ENCODE assay signal across 8 mouse cellular contexts in genomic region chr8:40150911-40151797, GRCm38 (mm10).
DNase-seq lines count a peak whose midpoint lies in the region; ATAC-seq and TF ChIP-seq lines count a peak whose summit lies in the region.

No protein-coding gene starts in this region.

- no peaks in the 10 kb centered on the region for H3K9me3 ChIP-seq in hindbrain, embryonic 12.5 days (replicated peaks)
- no peaks in the 10 kb centered on the region for H3K9me3 ChIP-seq in lung, postnatal 0 days (ENCODE audit: low read length)

- H3K27me3 ChIP-seq in Patski: peaks cover 32% of the 10 kb centered on the region
- no peaks in the 10 kb centered on the region for H3K27me3 ChIP-seq in hindbrain, embryonic 12.5 days
- H3K27me3 ChIP-seq in lung, postnatal 0 days (replicated peaks; ENCODE audit: insufficient read depth, low read length): no peaks in the 10 kb centered on the region

- POLR2A ChIA-PET in Patski (lab: Charles Lee): no interaction called here

- CTCF ChIA-PET in Patski (lab: Charles Lee): interaction anchor here (1.2 kb wide), 1 partner anchor 10 kb away, joined by 3 read pairs; no protein-coding TSS in a partner anchor

- WGBS in hindbrain, embryonic 12.5 days: 12% methylated on average over 21 of the region's 21 CpGs
- WGBS in lung, postnatal 0 days: 16% methylated on average over 21 of the region's 21 CpGs

- H3K4me1 ChIP-seq in hindbrain, embryonic 12.5 days: 0 out of 2 replicates have a peak, but pooled peaks cover 6% of the 10 kb centered on the region
- no peaks in the 10 kb centered on the region for H3K4me1 ChIP-seq in lung, postnatal 0 days (ENCODE audit: insufficient read depth, low read depth, low read length)

- DNase-seq in Patski (ENCODE audit: low read depth, low spot score): no peak
- peak; percentile 72 for DNase-seq in cerebellum, adult 9-10 months
- peak; percentile 25 to 87 for DNase-seq in frontal cortex, adult 2 months (ENCODE audit: extremely low spot score in 1 of 2, low spot score in 1 of 2)
- DNase-seq in layer of hippocampus, postnatal 10 days (ENCODE audit: low spot score in 2 of 2): peak; percentile 79 to 86
- DNase-seq in lung, postnatal 0 days (ENCODE audit: low spot score): peak; percentile 61
- peak; percentile 87 for DNase-seq in retina, embryonic 14.5 days (ENCODE audit: low spot score)

- in situ Hi-C loops in Patski (cut with MboI; ENCODE audit: low pct_unique_long_range_greater_than_20kb): no loop called here

- no peak for TF ChIP-seq EP300 in lung, postnatal 0 days (IDR thresholded peaks at IDR 0.05)

- peak overlapping the region; percentile 20 for H3K4me3 ChIP-seq in hindbrain, embryonic 12.5 days
- no peak overlapping the region; the same call in 1 of the 2 replicates for H3K4me3 ChIP-seq in lung, postnatal 0 days (ENCODE audit: low read depth, low read length)

- peak; percentile 83 for TF ChIP-seq CTCF in Patski (IDR thresholded peaks at IDR 0.05)
- peak; percentile 75 for TF ChIP-seq CTCF in lung, postnatal 0 days (IDR thresholded peaks at IDR 0.05)

- H3K9ac ChIP-seq in hindbrain, embryonic 12.5 days: no peak overlapping the region
- no peak overlapping the region for H3K9ac ChIP-seq in lung, postnatal 0 days (replicated peaks; ENCODE audit: low read depth)

- no peak overlapping the region for H3K27ac ChIP-seq in hindbrain, embryonic 12.5 days
- no peak overlapping the region for H3K27ac ChIP-seq in lung, postnatal 0 days (ENCODE audit: low read length)

- peak; percentile 69 for ATAC-seq in Patski
- peak; percentile 94 for ATAC-seq in hindbrain, embryonic 12.5 days (ENCODE audit: low FRiP score)
- ATAC-seq in lung, postnatal 0 days: no peak
- ATAC-seq in erythroid progenitor cell, adult 5-6 weeks (replicated peaks; ENCODE audit: low FRiP score, poor library complexity, severe bottlenecking): no peak

- peak overlapping the region; percentile 50 for H3K4me2 ChIP-seq in hindbrain, embryonic 12.5 days (replicated peaks)
- H3K4me2 ChIP-seq in lung, postnatal 0 days (replicated peaks; ENCODE audit: low read depth, low read length): peak overlapping the region; percentile 44

- no peaks in the 10 kb centered on the region for H3K36me3 ChIP-seq in hindbrain, embryonic 12.5 days
- no peaks in the 10 kb centered on the region for H3K36me3 ChIP-seq in lung, postnatal 0 days (ENCODE audit: insufficient read depth, low read length)

Comparison
In these comparisons a context has a peak if more than half of its experiments do, and no peak if none do; other contexts are left out.
1. ATAC-seq: peak in Patski (single experiment) and hindbrain, embryonic 12.5 days (single experiment); none in lung, postnatal 0 days (single experiment) and erythroid progenitor cell, adult 5-6 weeks (single experiment).